Mouse (Mus musculus): ENCODE results near the gene Unc119. TPM values are rescaled to one million over a fixed set of nuclear protein-coding genes. Genes with fewer than 3 reads are reported as not detected.

The Unc119 gene
- total and polyA plus RNA-seq, 2 experiments from 2014 or later, result 79.6 to 141 TPM

DNA sequence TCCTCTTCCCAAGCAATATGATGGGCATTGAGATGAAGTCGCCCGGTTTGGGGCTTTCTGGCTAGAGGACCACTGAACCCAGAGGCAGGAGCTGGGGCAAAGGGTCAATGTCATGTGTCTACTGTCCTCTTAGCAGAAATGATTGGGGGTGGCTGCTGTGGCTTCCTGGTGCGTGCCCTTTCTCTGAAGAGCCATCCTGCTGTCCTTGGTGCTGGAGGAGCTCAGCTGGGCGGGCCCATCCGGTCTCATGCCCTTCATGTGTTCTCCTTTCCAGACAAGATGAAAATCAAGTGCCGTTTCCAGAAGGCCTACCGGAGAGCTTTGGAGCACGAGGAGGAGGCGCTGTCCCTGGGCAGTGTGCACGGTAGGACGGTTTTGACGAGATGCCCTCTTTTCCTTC, 10.6 kb upstream of the Unc119 start:
- 96% methylated on average over 12 of the region's 12 CpGs for WGBS
- peaks cover 5% of the 10 kb centered on the region; the same call in 1 of the 2 replicates for H3K4me1 ChIP-seq (ENCODE audit: insufficient read depth, low read length)

GRCm38 (mm10) chr11:78333992-78334391, 9.3 kb upstream of the Unc119 start:
- no peak overlapping the region for H3K4me2 ChIP-seq (ENCODE audit: low read depth, low read length, poor library complexity, severe bottlenecking)
- TF ChIP-seq CTCF (IDR thresholded peaks at IDR 0.05), result no peak
- no peak overlapping the region for H3K4me3 ChIP-seq (ENCODE audit: low read depth, low read length)
- peaks cover 33% of the 10 kb centered on the region for H3K36me3 ChIP-seq (ENCODE audit: insufficient read depth, low read length)
- no peak for DNase-seq (ENCODE audit: low spot score)
- no peak for ATAC-seq (ENCODE audit: low FRiP score)
- no peak overlapping the region for H3K27ac ChIP-seq (ENCODE audit: low read depth, low read length)
- no peaks in the 10 kb centered on the region for H3K9me3 ChIP-seq (ENCODE audit: low read length)
- no peak overlapping the region for H3K9ac ChIP-seq (replicated peaks; ENCODE audit: low read length, poor library complexity, severe bottlenecking)
- H3K4me1 ChIP-seq (ENCODE audit: insufficient read depth, low read length), result peaks cover 4% of the 10 kb centered on the region; the same call in 1 of the 2 replicates
- 90% methylated on average over 5 of the region's 5 CpGs for WGBS
- no peaks in the 10 kb centered on the region for H3K27me3 ChIP-seq (ENCODE audit: insufficient read depth, low read length)

More for the DNA sequence above, 10.6 kb upstream of the Unc119 start:
- no peaks in the 10 kb centered on the region for H3K9me3 ChIP-seq (ENCODE audit: low read length)
- no peak for TF ChIP-seq CTCF (IDR thresholded peaks at IDR 0.05)
- DNase-seq (ENCODE audit: low spot score) (no peak), ATAC-seq (ENCODE audit: low FRiP score) (no peak)
- no peak overlapping the region for H3K4me2 ChIP-seq (ENCODE audit: low read depth, low read length, poor library complexity, severe bottlenecking)
- no peak overlapping the region for H3K27ac ChIP-seq (ENCODE audit: low read depth, low read length)
- no peaks in the 10 kb centered on the region for H3K27me3 ChIP-seq (ENCODE audit: insufficient read depth, low read length)
- H3K36me3 ChIP-seq (ENCODE audit: insufficient read depth, low read length), result peaks cover 32% of the 10 kb centered on the region
- H3K9ac ChIP-seq (replicated peaks; ENCODE audit: low read length, poor library complexity, severe bottlenecking), result no peak overlapping the region
- no peak overlapping the region for H3K4me3 ChIP-seq (ENCODE audit: low read depth, low read length)

- ATAC-seq (ENCODE audit: low FRiP score), result no peak
- no peak for DNase-seq (ENCODE audit: low spot score)
- Histone ChIP-seq H3K9me3 (ENCODE audit: low read length) (no peaks in the 10 kb centered on the region), H3K36me3 (ENCODE audit: insufficient read depth, low read length) (peaks cover 50% of the 10 kb centered on the region), H3K4me2 (ENCODE audit: low read depth, low read length, poor library complexity, severe bottlenecking) (no peak overlapping the region), H3K27me3 (ENCODE audit: insufficient read depth, low read length) (no peaks in the 10 kb centered on the region), H3K4me1 (ENCODE audit: insufficient read depth, low read length) (no peaks in the 10 kb centered on the region), H3K9ac (replicated peaks; ENCODE audit: low read length, poor library complexity, severe bottlenecking) (no peak overlapping the region), H3K4me3 (ENCODE audit: low read depth, low read length) (no peak overlapping the region), H3K27ac (ENCODE audit: low read depth, low read length) (no peak overlapping the region)
- 98% methylated on average over 8 of the region's 8 CpGs for WGBS
- no peak for TF ChIP-seq CTCF (IDR thresholded peaks at IDR 0.05)
These were observed 6.2 kb upstream of the Unc119 start for GRCm38 (mm10) chr11:78337040-78337439.

DNA sequence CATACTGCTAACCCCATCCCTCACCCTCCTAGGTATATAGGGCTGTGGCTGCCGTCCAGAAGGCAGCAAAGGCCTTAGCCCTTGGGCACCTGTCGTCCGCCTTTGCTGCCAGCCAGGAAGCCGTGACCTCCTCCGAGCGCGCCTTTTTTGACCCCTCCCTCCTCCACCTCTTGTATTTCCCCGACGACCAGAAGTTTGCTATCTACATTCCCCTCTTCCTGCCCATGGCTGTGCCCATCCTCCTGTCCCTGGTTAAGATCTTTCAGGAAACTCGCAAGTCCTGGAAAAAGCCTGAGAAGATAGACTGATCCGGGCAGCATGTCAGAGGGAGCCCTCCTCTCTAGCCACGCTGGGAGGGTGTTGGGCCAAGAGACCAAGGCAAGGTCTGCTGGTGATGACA, 1.6 kb upstream of the Unc119 start:
- Histone ChIP-seq H3K27ac (ENCODE audit: low read depth, low read length) (no peak overlapping the region), H3K4me3 (ENCODE audit: low read depth, low read length) (no peak overlapping the region), H3K36me3 (ENCODE audit: insufficient read depth, low read length) (peaks cover 24% of the 10 kb centered on the region), H3K4me2 (ENCODE audit: low read depth, low read length, poor library complexity, severe bottlenecking) (no peak overlapping the region), H3K27me3 (ENCODE audit: insufficient read depth, low read length) (no peaks in the 10 kb centered on the region), H3K9me3 (ENCODE audit: low read length) (no peaks in the 10 kb centered on the region), H3K4me1 (ENCODE audit: insufficient read depth, low read length) (peaks cover 10% of the 10 kb centered on the region; the same call in 1 of the 2 replicates), H3K9ac (replicated peaks; ENCODE audit: low read length, poor library complexity, severe bottlenecking) (no peak overlapping the region)
- no peak for TF ChIP-seq CTCF (IDR thresholded peaks at IDR 0.05)
- DNase-seq (ENCODE audit: low spot score), result no peak
- ATAC-seq (ENCODE audit: low FRiP score), result no peak
- WGBS, result 87% methylated on average over 12 of the region's 12 CpGs

DNA sequence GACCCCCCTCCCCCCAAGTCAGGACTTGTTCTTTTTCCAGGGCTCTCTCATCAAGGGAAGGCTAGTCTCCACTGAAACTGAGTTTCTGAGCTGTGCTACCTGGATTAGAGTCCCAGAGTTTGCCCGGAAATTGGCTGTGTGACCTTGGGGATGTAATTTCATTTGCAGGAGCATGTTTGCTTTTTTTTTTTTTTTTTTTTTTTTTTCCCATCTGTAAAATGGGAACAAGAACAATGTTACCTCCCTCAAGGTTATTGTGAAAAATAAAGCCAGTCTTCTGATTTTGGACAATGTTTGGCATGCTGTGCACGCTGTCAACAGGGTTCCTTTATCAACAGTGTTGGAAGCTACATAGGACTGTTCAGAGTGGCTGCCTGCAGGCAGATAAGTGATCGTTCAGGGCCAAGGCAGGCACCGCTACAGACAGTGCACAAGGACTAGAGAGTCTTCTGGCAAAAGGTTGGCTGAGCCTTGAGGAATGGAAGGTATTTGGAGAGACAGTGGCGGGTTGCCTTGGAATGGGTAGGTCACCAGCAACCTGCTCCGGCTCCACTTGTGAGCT, 1.1 kb downstream of the Unc119 start:
- no peaks in the 10 kb centered on the region for H3K9me3 ChIP-seq (ENCODE audit: low read length)
- no peak for DNase-seq (ENCODE audit: low spot score)
- peak overlapping the region; percentile 81 for H3K9ac ChIP-seq (replicated peaks; ENCODE audit: low read length, poor library complexity, severe bottlenecking)
- peak overlapping the region; percentile 79 for H3K27ac ChIP-seq (ENCODE audit: low read depth, low read length)
- peak overlapping the region; percentile 71 for H3K4me2 ChIP-seq (ENCODE audit: low read depth, low read length, poor library complexity, severe bottlenecking)
- no peak; the same call in 1 of the 2 replicates for ATAC-seq (ENCODE audit: low FRiP score)
- TF ChIP-seq CTCF (IDR thresholded peaks at IDR 0.05), result no peak
- H3K27me3 ChIP-seq (ENCODE audit: insufficient read depth, low read length), result no peaks in the 10 kb centered on the region
- peaks cover 16% of the 10 kb centered on the region; the same call in 1 of the 2 replicates for H3K4me1 ChIP-seq (ENCODE audit: insufficient read depth, low read length)
- WGBS, result 67% methylated on average over 6 of the region's 6 CpGs
- peak overlapping the region; percentile 63 for H3K4me3 ChIP-seq (ENCODE audit: low read depth, low read length)
- peaks cover 31% of the 10 kb centered on the region for H3K36me3 ChIP-seq (ENCODE audit: insufficient read depth, low read length)

DNA sequence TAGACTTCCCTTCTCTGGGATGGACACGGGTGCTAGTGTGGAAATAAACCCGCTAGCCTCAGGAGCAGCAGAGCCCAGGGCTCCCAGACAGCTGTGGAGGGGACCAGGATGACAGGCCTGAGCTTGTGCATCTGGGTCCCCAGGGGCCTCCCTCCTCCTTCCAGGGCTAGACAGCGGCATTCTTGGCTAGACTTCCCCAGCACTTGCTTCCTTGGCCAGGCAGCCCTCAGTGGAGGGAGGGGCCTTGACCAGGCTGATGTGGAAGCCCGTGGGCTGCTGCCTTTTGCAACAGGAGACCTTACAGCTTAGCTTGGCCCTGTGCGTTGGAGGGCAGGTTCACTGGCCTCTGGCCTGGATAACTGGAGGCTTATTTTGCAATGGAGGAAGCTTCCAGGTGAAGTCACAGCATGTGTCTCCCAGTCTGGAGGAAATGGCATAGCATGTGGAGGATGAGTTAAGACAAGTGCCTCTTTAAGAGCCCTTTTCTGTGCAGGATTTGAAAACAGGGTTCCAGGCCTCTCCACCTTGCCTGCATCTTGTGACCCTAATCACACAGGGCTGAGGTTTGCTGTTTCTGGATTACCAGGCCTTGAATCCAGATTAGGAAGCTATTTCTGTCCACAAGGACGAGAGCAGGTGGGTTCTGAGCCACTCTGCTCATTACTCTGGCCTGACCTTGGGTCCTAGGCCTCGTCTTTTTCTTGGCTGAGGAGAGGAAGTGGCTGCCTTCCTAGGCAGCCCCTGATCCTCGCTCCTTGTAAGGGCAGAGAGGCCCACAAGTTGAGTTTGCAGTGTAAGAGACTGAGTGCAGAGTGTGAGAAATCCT, 1.8 kb downstream of the Unc119 start:
- Histone ChIP-seq H3K27me3 (ENCODE audit: insufficient read depth, low read length) (no peaks in the 10 kb centered on the region), H3K27ac (ENCODE audit: low read depth, low read length) (no peak overlapping the region), H3K4me1 (ENCODE audit: insufficient read depth, low read length) (peaks cover 16% of the 10 kb centered on the region; the same call in 1 of the 2 replicates), H3K4me2 (ENCODE audit: low read depth, low read length, poor library complexity, severe bottlenecking) (peak overlapping the region; percentile 71), H3K36me3 (ENCODE audit: insufficient read depth, low read length) (peaks cover 32% of the 10 kb centered on the region), H3K4me3 (ENCODE audit: low read depth, low read length) (peak overlapping the region; percentile 63), H3K9me3 (ENCODE audit: low read length) (no peaks in the 10 kb centered on the region), H3K9ac (replicated peaks; ENCODE audit: low read length, poor library complexity, severe bottlenecking) (peak overlapping the region; percentile 81; the same call in 1 of the 2 replicates)
- no peak for DNase-seq (ENCODE audit: low spot score)
- TF ChIP-seq CTCF (IDR thresholded peaks at IDR 0.05), result no peak
- 56% methylated on average over 8 of the region's 8 CpGs for WGBS
- no peak for ATAC-seq (ENCODE audit: low FRiP score)

All from midbrain, postnatal 0 days (tissue).